Mouse (Mus musculus) fibroblast of lung, adult 2 months (primary cell): ENCODE measurements at regions not wholly inside any gene's neighbourhood (a gene's known extent, or its start where the extent isn't known, plus 50 kb on each side); places are given as distances from the start of the nearest gene placed in this dataset.

Source experiments
- DNase-seq: peaks from one replicate; pipeline ENCODE4 v3.0.0-alpha.2; 2011; ENCODE audit warnings: low read depth

DNA sequence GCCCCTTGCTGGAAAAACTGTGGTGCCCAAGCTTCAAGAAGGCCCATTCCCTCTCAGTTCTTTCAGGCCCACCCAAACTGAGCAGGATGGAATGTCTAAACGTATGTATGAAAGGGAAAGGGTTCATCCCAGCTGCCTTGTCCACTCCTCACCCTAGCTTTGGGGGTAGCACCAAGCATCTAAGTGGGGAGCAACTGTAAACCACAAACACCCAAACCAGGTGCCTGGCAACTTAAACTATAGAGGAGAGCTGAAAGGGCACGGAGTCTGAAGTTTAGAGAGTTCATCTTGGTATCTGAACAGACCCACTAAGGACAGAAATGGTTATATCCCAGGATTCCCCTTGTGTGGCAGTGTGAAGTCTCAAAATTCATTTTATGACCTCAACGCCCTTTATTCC is 90.1 kb upstream of the Ssbp2 start:
- no peak for DNase-seq

DNA sequence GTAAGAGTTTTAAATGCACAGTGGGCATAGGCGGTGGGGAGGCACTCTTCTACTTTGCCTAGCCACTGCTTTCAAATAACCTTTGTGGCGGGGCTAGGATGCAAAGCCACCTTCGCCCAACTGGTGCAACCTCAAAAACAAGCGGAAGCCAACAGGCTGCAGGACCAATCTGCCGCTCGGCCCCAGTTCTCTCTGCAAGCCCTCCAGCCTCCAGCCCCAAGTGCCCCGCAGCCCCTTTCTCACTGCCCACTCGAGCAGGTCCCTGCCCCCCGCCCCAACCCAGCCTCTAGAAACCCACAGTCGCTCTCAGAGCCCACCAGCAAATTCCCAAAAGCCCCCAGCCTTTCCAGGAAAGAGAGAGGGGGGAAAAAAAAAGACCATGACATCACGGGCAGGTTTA is 89.6 kb upstream of the Ssbp2 start:
- DNase-seq: no peak

DNA sequence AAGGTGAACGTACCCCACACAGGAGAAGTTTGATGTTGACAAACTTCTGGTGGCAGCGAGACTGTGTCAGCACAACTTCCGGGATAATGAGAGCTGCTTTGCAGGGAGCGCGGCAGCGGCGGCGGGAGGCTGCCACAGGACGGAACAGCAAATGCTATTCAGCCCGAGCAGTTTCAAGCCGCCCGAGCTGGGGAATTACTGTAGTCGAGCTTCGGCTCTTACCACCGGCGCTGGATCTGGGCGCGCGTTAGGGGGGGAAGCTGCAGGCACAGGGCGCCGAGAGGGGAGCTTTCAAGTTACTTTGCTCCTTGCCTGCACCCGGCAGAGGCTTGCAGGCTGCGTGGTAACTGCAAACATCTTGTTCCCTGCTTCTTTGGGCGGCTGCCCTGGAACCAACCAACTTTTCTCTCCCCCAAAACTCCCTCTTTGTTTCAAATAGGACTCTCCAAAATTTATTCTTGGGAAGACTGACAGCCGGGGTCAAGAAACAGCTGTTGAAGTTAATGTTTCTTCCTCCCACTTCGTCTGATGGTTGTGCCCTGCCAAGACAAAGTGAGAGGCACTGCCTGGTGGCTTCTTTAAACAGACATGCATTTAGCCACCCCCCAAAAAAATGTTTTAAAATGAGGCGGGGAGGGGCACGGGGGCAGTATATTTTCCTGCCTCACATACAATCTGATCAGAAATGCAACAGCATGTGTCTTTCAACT is 89.0 kb upstream of the Ssbp2 start:
- DNase-seq: peak; percentile 88

DNA sequence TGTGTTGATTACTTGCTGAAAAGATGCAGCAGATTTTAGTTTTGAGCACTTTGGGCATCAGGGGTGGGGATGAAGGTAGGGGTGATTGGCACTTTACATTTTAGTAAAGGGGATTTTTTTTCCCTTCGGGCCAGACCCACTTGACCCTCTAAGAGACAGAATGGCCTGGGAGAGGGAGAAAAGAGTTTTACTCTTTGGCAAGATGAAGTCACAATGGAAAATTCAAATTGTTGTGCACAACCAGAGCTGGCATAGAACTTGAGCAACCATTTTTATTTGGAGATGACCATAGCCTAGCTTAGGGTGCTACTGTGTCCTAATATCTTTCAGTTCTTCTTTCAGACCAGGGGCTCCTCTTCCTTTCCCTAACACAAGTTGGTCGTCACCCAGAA is 88.5 kb upstream of the Ssbp2 start:
- no peak for DNase-seq

DNA sequence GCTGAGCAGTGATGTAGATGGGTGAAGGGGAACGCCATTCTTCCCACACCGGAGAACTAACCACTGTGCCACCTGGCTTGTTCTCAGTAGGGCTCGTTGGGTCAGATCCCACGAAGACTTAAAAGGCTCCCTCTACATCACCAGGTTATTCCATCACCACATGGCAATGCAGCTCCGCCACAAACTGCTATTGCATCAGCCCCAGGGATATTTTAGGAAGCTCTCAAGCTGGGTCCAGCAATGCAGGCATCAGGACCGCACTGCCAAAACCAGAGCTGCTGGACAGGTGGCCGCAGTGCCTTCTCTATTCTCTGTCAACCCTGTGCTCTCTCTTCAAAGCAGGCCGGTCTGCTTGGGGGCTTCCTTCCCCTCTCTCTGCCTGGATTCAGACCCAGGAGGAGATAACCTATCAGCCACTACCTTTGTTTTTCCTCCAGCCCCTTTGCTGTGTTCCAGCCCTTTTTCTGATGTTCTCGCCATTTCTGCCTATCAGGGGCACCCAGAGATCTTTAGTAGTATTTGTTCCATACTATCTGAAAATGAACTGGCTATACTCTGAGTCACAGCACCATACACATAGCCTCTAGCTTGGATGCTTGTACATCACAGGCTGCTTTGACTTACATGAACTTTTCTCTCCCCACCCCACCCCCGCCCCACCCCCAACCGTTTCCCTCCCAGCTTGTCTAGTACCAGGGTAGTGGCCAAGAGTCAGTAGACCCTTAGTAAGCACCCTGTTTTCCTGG is 87.8 kb upstream of the Ssbp2 start:
- peak; percentile 76 for DNase-seq

DNA sequence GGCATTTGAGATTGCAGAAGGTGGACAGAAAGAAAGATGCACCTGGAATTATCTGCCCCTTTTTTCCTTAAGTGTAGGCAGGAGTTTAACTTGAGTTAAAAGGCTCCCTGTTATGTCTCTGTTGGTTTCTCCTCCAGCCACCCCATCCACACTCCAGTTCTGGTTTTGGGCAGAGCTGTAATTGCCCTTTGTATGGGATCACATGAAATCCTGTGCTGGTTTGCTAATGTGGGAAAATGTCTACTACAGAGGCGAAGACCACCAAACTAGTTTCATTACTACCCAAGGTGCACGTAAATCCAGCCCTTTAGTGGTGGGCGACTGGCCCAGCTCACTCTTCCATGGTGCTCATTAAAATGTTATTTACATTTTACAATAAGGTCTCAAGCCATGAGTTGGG is 85.9 kb upstream of the Ssbp2 start:
- DNase-seq: no peak

DNA sequence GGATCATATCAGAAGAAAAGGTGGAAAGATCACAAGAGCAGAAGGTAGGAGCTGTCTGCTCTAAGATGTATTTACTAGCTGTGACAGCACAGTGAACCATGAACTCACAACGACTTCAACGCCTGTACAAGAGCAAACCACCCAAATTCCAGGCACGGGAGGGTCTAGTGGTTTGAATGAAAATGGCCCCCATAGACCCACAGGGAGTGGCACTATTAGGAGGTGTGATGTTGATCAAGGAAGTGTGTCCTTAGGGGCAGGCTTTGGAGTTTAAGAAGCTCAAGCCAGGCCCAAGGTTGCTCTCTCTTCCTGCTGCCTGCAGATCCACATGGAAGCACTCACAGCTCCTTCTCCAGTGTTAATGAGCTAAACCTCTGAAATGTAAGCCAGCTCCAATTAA is 83.5 kb upstream of the Ssbp2 start:
- DNase-seq: no peak

DNA sequence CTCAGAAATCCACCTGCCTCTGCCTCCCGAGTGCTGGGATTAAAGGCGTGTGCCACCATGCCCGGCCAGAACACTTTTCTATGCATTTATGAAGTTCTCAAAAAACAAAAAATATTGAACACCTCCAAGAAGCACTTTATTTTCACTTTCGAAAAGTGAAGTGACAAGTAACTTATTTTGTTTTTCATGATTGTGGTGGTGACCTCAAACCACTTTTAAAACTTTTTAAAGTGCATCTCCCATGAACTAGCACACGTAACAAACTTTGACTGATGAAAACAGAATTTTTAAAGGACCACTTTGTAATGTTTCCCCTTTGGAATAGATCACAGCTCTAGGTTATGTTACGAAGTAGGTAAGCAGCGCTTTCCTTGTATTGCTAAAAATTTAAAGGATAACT is 82.7 kb upstream of the Ssbp2 start:
- DNase-seq: no peak

DNA sequence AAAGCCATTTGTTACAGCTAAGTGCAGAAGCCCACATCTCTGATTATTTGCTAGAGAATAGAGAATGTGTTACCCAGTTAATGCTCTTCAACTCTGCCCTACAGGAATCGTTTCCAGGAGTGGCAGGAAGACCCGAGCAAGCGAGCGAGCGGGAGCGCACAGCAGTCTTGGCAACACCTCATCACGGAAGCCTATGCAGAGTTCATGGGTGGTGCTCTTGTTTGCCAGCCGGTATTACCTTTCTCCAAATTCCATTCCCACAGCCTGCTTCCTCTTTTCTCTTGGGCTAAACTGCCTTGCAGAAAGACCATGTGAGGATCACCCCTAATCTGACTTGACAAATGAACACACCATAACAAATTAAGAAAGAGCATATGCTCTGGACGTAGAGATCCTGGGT is 82.1 kb upstream of the Ssbp2 start:
- no peak for DNase-seq

DNA sequence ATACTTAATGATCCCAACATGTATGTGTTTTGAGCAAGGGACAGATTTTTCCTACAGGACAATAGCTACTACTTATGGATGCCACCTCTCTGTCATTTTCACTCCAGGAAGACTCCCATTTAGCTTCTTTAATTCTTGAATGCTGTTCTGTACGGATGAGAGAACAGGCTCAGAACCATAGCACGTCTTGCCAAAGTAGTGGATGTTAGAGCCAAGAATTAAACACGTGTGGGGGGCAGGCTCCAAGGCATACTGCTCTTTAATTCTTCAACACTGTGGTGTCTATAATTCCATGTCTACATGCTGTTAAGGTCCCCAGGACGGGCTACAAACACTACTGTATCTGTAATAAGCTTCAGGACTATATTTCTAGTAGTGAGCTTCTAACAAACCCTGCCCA is 74.7 kb upstream of the Ssbp2 start:
- DNase-seq: no peak

DNA sequence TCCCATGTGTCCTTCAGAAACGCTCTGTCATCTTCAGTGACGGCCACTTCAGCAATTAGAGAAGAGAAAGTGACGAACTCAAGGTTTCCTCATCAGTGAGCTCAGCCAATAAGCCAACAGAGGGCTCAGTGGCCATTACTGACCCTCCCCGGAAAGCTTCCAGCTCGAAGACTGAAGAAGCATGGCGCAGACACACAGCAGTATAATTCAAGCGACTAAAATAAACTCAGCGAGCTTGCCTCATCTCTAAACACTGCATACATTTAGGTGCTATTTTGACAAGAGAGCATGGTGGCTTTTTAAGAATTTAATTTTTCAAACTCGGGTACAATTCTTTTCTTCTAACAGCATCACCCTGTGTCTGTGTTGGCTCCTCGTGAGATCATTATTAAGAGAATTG is 72.2 kb upstream of the Ssbp2 start:
- DNase-seq: no peak

DNA sequence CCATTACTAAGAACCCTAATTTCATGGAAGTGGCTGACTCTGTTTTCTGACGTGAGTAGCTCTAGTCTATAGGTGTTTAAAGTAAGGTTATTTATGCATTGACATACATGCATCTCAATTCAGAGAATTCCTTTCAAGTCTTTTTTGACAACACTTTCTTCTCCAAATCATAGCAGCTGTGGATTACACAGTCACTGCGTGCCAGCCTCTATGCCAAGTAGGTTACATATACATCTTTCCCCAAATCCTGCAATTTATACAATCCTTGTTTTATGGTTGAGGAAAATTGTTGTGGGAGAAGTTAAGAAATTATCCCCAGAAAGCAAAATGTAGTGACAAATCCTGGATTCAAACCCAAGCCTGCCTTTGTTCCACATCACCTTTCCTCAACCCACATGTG is 56.5 kb upstream of the Ssbp2 start:
- DNase-seq: no peak

DNA sequence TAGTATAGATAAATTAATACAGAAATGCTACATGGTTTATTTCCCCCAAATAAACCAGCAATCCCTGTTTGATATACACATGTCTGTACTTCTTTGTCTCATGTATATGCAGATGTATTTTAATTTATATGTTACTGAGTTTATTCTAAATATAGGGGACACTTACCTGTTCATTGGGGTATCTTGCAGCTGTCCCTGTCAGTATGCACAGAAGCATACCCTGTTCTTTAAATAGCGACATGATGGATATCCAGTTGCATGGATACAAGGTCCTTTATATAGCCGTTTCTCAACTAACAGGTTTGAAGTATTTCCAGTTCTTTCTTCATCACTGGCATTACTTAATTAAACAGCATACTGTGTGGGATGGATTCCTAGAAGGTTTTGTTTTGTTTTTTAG is 55.1 kb upstream of the Ssbp2 start:
- DNase-seq: no peak

DNA sequence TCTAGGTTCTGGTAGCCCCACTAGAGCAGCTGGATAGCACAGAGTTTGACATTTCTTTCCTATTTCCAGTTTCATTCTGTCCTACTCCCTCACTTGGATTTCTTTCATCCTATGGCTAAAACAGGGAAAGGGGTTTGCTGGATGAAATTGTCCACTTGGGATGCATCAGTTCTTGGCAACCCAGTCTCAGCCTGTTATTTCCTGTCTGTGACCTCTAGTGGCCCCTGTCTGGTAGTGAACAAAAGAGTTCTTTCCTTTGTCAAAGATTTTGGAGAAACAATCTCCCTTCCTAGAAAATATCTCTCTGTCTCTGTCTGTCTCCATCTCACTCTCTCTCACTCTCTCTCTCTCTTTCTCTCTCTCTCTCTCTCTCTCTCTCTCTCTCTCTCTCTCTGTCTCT is 50.0 kb upstream of the Ssbp2 start:
- DNase-seq: no peak
